Mouse (Mus musculus) left cerebral cortex, adult 18-20 months (tissue): ENCODE data around the gene Psme2. TPM values are rescaled to one million over a fixed set of nuclear protein-coding genes. Genes with fewer than 3 reads are reported as not detected.

Experiments used
- DNase-seq, 2 experiments: peaks; one replicate each; pipeline ENCODE4 v3.0.0; 2021 to 2022; ENCODE audit warnings: low spot score in 2 of 2, mixed read lengths in 1 of 2
- total RNA-seq, 2 experiments: library from RNA; stranded (reverse); gene quantifications; 2 replicates each; pipeline ENCODE4 v1.2.3; 2021

The Psme2 gene
- total RNA-seq, 2 experiments from 2014 or later = 59.6 to 65.7 TPM

DNA sequence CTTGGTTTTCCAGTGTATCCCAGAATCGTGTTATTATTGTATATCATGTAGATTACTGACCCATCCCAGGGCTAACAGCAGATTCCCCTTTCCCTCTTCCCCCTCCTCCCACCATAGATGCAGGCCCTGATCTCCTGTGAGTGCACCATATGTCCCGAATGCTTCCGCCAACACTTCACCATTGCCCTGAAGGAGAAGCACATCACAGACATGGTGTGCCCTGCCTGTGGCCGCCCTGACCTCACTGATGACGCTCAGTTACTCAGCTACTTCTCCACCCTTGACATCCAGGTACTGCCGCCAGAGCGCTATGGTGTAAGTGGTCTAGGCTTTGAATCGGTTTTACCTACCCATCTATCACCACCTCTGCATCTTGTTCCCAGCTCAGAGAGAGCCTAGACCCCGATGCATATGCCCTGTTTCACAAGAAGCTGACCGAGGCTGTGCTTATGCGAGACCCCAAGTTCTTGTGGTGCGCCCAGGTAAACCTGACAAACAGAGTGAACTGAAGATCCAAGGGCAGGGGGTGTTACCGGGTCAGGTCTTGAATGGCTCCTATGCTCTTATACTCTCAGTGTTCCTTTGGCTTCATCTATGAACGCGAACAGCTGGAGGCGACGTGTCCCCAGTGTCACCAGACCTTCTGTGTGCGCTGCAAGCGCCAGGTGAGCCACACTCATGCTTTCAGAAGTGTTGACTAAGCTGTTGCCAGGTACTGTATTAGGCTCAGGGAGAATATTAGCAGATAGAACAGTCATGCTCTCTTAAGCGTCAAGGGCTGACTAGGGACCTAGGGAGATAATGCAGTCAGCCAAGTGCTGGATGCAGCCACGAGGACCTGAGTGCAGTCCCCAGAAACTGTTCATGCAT is 7.8 kb upstream of the Psme2 start:
- DNase-seq = no peak

GRCm38 (mm10) chr14:55596036-55596690 is 5.2 kb upstream of the Psme2 start:
- DNase-seq = peak in 1 of 2 experiments; percentile 23

DNA sequence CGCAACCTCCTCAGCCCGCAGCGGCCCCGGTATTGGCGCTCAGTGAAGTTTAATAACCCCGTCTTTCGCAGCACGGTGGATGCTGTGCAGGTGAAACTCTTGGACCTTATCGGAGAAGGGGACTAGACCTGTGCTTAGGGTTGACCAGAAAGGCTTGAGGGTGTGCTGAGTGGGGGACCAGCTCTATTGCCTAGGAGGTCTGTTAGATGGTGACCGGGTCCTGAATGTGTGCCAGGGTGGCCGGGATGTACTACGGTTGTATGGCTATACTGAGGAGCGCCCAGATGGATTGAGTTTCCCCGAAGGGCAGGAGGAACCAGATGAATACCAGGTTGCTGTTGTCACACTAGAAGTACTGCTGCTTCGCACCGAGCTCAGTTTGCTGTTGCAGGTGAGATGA is 1.3 kb upstream of the Psme2 start:
- DNase-seq = no peak

GRCm38 (mm10) chr14:55591331-55591891 is 498 bp upstream of the Psme2 start, which contains the start of gene Rnf31:
TSS of gene Rnf31 (plus strand) at chr14:55591708.
- DNase-seq = peak; percentile 91 to 94

DNA sequence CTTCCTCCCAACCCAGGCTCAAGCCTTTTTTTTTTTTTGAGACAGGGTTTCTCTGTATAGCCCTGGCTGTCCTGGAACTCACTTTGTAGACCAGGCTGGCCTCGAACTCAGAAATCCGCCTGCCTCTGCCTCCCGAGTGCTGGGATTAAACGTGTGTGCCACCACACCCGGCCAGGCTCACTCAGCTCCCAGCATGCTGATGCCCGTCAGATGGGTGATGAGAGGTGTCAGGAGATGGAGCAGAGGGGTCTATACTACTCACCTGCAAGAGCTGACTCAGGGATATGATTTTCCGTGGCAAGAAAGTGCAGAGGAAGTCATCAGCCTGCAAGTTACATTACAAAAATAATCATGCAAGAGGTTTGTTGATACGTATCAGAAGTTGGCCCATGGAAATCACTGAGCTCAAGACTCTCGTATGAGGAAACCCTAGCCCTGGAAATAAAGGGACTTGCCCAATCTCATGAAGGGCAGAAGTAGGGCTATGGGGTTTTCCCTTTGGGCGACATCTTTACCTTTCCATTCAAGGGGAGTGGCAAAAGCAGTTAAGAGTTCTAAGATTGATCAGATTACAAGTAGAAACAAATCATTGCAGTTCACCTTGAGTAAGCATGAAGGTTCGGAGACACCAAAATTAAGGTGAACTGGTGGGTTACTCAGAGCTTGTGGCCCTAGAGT is 1.0 kb downstream of the Psme2 start:
- DNase-seq = no peak

- DNase-seq = no peak
Observed at GRCm38 (mm10) chr14:55589271-55589670, 1.6 kb downstream of the Psme2 start.

DNA sequence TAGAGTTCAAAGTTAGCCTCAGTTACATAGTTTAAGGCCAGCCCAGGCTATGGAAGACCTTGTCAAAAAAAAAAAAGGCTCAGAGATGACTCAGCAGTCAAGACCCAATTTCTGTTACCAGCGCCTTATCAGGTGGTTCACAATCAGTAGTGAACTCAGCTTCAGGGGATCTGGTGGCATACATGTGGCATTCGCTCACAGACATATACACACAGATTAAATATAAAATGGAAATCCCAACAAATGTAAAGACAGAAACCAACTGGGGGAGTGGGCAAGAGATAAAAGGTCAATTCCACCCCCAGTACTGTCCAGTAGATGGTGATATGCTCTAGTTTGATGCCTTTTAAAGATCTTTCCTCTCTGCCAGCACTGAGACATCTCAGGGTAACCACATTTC is 4.8 kb downstream of the Psme2 start:
- no peak for DNase-seq

GRCm38 (mm10) chr14:55585566-55585960 is 5.3 kb downstream of the Psme2 start:
- DNase-seq = no peak

- peak; percentile 52 to 65 for DNase-seq
Observed at GRCm38 (mm10) chr14:55584702-55585565, 6.0 kb downstream of the Psme2 start, which contains the start of gene Emc9. TSS of gene Emc9 (minus strand) at chr14:55585302.

DNA sequence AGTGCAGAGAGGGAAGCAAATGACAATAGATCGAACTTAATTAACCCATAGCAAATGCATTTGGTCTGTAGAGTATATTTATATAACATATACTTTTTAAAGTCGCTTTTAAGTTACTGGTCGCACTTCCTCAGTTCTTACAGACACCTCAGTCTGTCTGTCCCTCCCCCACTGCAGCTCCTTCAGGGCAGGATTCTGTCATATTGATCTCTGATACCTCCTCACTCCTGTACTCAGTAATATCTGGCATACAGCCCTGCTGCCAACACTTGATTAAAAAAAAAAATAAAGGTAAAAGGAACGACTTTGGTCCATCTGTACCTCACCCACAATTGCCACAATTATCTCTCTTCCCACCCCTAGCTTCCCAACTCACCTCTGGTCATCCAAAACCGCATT is 6.6 kb downstream of the Psme2 start:
- DNase-seq = no peak

DNA sequence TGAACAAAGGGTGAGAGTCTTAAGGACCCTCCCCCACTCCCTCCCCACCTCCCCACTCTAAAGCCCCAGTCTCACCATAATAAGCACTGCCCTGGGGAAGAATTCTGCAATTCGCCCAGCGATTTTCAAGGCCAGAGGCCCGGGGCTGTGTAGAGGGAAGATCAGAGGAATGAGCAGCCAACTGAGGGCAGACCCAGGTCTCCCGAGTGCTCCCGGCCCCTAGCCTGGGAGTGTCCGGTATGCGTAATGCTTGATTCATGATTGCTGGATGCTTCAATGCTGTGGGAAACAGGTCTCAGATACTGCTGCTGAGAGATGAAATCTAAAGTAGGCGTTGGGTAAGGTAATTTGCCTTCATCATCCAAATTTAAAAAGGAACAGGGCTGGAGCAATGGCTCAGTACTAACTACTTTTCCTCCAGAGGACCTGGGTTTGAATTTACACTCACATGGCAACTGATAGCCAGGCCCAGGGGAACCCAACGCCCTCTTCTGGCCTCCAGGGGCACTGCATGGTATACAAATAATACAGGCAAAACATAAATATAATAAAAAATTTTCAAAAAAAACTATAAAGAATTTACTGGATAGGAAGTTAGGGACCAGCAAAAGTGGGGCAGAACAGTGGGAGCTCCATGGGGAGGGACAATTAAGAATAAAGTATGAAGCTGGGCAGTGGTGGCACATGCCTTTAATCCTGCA is 8.8 kb downstream of the Psme2 start:
- no peak for DNase-seq

GRCm38 (mm10) chr14:55580731-55581130 is 10.2 kb downstream of the Psme2 start:
- no peak for DNase-seq

- DNase-seq = no peak
Observed at GRCm38 (mm10) chr14:55579511-55580496, 11.1 kb downstream of the Psme2 start.

GRCm38 (mm10) chr14:55578668-55579269 is 12.1 kb downstream of the Psme2 start:
- no peak for DNase-seq

DNA sequence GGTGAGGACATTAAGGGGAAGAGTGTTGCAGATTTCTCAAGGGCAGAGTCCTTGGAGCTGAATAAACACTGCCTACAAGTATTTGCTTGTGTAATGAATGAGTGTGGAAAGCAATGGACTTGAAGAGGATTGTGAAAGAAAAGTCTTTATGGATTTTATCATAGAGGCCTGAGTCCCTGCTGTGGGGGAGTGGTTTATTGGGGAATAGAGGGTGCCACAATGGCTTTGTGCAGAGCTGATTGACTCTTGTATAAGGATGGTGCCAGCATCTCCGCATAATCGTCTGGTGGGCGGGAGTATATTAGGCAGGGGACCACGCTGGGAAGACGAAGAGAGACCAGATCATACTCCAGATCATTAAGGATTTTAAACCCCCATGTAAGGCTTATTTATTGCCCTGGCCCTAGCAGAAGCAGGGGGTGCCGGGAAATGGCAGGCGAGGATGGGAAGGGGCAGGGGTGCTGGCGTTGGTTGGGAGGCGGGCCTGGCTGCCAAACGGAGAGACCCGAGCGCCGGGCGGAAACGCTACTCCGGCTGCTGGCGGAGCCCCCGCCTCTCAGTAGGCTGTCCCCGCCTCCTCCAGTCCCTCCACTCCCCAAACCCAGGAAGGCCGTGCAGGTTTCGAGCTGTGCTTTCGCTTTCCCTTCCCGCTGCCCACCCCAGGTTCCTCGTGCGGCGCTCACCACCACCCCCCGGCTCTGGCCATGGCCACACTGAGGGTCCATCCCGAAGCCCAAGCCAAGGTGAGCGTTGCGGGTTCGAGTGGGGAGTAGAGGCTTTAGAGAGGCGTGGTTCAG is 12.8 kb downstream of the Psme2 start, which contains the start of gene Psme1:
Gene Psme1 (plus strand): TSS at position 253 of the 797 bp plus-strand sequence.
- DNase-seq = peak; percentile 43 to 64

DNA sequence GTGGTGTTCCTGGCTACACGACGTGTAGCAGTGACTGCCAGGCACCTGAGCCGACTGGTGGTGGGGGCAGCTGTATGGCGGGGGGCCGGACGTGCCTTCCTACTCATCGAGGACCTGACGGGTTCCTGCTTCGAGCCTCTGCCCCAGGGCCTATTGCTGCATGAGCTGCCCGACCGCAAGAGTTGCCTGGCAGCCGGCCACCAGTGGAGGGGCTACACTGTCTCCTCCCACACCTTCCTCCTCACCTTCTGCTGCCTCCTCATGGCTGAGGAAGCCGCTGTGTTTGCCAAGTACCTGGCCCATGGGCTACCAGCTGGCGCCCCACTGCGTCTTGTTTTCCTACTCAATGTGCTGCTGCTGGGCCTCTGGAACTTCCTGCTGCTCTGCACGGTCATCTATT is 14.5 kb downstream of the Psme2 start:
- DNase-seq = peak; percentile 32 to 39

GRCm38 (mm10) chr14:55575711-55576110 is 15.2 kb downstream of the Psme2 start:
- no peak for DNase-seq
